Mouse (Mus musculus): ENCODE measurements at regions not wholly inside any gene's neighbourhood (a gene's known extent, or its start where the extent isn't known, plus 50 kb on each side); places are given as distances from the start of the nearest gene placed in this dataset.

DNA sequence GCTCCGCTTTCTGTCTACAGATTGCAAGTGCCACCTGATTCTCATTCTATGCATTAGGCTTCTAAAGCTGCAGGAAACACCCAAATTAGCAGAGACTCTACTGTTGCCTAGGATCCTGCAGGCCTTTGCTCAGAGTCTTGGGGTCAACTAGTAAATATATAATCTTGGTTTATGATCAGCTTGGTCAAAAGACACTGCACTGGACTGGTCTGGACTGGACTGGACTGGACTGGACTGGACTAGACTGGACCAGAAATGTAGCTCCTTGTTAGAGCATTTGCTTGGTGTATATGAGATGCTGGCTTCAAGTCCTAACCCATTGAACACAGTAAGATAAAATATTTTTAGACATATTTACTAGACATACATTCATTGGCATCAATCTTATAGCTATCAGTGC lies 53.7 kb upstream of the Car8 start:
- no peak overlapping the region for H3K27ac ChIP-seq (ENCODE audit: control insufficient read depth, insufficient read depth, low read depth, low read length, poor library complexity)
- 65% methylated on average over 1 of the region's 1 CpGs for WGBS
- TF ChIP-seq CTCF (IDR thresholded peaks at IDR 0.05; ENCODE audit: control insufficient read depth, insufficient read depth, low read length), result no peak
- TF ChIP-seq POLR2A (IDR thresholded peaks at IDR 0.05; ENCODE audit: borderline replicate concordance, control insufficient read depth, low read depth, low read length), result no peak
- no peaks in the 10 kb centered on the region; the same call in none of the 2 replicates for H3K4me1 ChIP-seq (ENCODE audit: control insufficient read depth, insufficient read depth, low read length)
- no peak overlapping the region for H3K4me3 ChIP-seq (replicated peaks; ENCODE audit: control insufficient read depth, low read depth, low read length)

- WGBS, result 59% methylated on average over 11 of the region's 11 CpGs
- no peak overlapping the region for H3K27ac ChIP-seq (ENCODE audit: control insufficient read depth, insufficient read depth, low read depth, low read length, poor library complexity)
- no peak overlapping the region for H3K4me3 ChIP-seq (replicated peaks; ENCODE audit: control insufficient read depth, low read depth, low read length)
- no peak for TF ChIP-seq POLR2A (IDR thresholded peaks at IDR 0.05; ENCODE audit: borderline replicate concordance, control insufficient read depth, low read depth, low read length)
- TF ChIP-seq CTCF (IDR thresholded peaks at IDR 0.05; ENCODE audit: control insufficient read depth, insufficient read depth, low read length), result no peak
- no peaks in the 10 kb centered on the region; the same call in none of the 2 replicates for H3K4me1 ChIP-seq (ENCODE audit: control insufficient read depth, insufficient read depth, low read length)
Measured at GRCm38 (mm10) chr4:8291528-8292492, 53.0 kb upstream of the Car8 start.

GRCm38 (mm10) chr4:8289901-8290300 lies 51.1 kb upstream of the Car8 start:
- WGBS, result 32% methylated on average over 5 of the region's 5 CpGs
- H3K4me1 ChIP-seq (ENCODE audit: control insufficient read depth, insufficient read depth, low read length), result no peaks in the 10 kb centered on the region; the same call in none of the 2 replicates
- no peak overlapping the region for H3K27ac ChIP-seq (ENCODE audit: control insufficient read depth, insufficient read depth, low read depth, low read length, poor library complexity)
- H3K4me3 ChIP-seq (replicated peaks; ENCODE audit: control insufficient read depth, low read depth, low read length), result no peak overlapping the region
- no peak for TF ChIP-seq POLR2A (IDR thresholded peaks at IDR 0.05; ENCODE audit: borderline replicate concordance, control insufficient read depth, low read depth, low read length)
- no peak for TF ChIP-seq CTCF (IDR thresholded peaks at IDR 0.05; ENCODE audit: control insufficient read depth, insufficient read depth, low read length)

All from bone marrow, adult 2 months (tissue).